Mouse (Mus musculus): ENCODE data around the gene Atp6v1b1.

GRCm38 (mm10) chr6:83707738-83708510 lies 34.9 kb upstream of the Atp6v1b1 start:
- no peak for TF ChIP-seq CTCF (IDR thresholded peaks at IDR 0.05; ENCODE audit: low read depth)
- no peak for TF ChIP-seq EP300 (IDR thresholded peaks at IDR 0.05; ENCODE audit: low read depth)
